Comparison of ENCODE assay signal across 8 mouse cellular contexts in genomic region chr19:7064571-7064970, GRCm38 (mm10). TPM values are rescaled to one million over a fixed set of nuclear protein-coding genes. Genes with fewer than 3 reads are reported as not detected.
DNase-seq lines count a peak whose midpoint lies in the region; ATAC-seq and TF ChIP-seq lines count a peak whose summit lies in the region.

No protein-coding gene starts in this region.

- DNase-seq in adrenal gland, postnatal 4 days (ENCODE audit: low spot score in 2 of 2) = peak; percentile 67 to 72
- DNase-seq in kidney, postnatal 10 days = peak; percentile 92
- peak; percentile 91 for DNase-seq in neural tube, embryonic 10.5 days (ENCODE audit: extremely low spot score, low spot score)

- no peaks in the 10 kb centered on the region for H3K36me3 ChIP-seq in C2C12 (ENCODE audit: control insufficient read depth, insufficient read depth)
- H3K36me3 ChIP-seq in embryonic facial prominence, embryonic 15.5 days = no peaks in the 10 kb centered on the region
- H3K36me3 ChIP-seq in heart, embryonic 15.5 days = no peaks in the 10 kb centered on the region
- no peaks in the 10 kb centered on the region for H3K36me3 ChIP-seq in liver, embryonic 12.5 days
- no peaks in the 10 kb centered on the region for H3K36me3 ChIP-seq in stomach, embryonic 14.5 days (ENCODE audit: control insufficient read depth, insufficient read depth, low read length)

- 1% methylated on average over 3 of the region's 3 CpGs for WGBS in embryonic facial prominence, embryonic 15.5 days
- WGBS in heart, embryonic 15.5 days = 6% methylated on average over 3 of the region's 3 CpGs
- WGBS in liver, embryonic 12.5 days (ENCODE audit: insufficient replicate concordance) = 3% methylated on average over 3 of the region's 3 CpGs
- WGBS in stomach, embryonic 14.5 days = 4% methylated on average over 3 of the region's 3 CpGs

- H3K4me3 ChIP-seq in C2C12 (ENCODE audit: insufficient read depth, poor library complexity, severe bottlenecking) = no peak overlapping the region
- H3K4me3 ChIP-seq in embryonic facial prominence, embryonic 15.5 days (replicated peaks) = no peak overlapping the region
- no peak overlapping the region for H3K4me3 ChIP-seq in heart, embryonic 15.5 days
- H3K4me3 ChIP-seq in liver, embryonic 12.5 days = no peak overlapping the region
- no peak overlapping the region for H3K4me3 ChIP-seq in stomach, embryonic 14.5 days (ENCODE audit: low read depth, low read length)

- ATAC-seq in embryonic facial prominence, embryonic 15.5 days (ENCODE audit: insufficient number of reproducible peaks, low FRiP score, low TSS enrichment, low read depth) = peak; percentile 59; the same call in 1 of the 2 replicates
- ATAC-seq in heart, embryonic 15.5 days (replicated peaks; ENCODE audit: insufficient number of reproducible peaks, insufficient read depth, low FRiP score, low read depth) = peak; percentile 52; the same call in 1 of the 2 replicates
- ATAC-seq in liver, embryonic 12.5 days = peak; percentile 52; the same call in 1 of the 2 replicates
- peak; percentile 64; the same call in 1 of the 2 replicates for ATAC-seq in stomach, embryonic 14.5 days (ENCODE audit: insufficient number of reproducible peaks, insufficient read depth, low FRiP score, low read depth)

- no peak overlapping the region for H3K9ac ChIP-seq in embryonic facial prominence, embryonic 15.5 days
- H3K9ac ChIP-seq in heart, embryonic 15.5 days = no peak overlapping the region
- no peak overlapping the region for H3K9ac ChIP-seq in liver, embryonic 12.5 days
- no peak overlapping the region for H3K9ac ChIP-seq in stomach, embryonic 14.5 days (replicated peaks; ENCODE audit: low read depth, low read length)

- TF ChIP-seq CTCF in C2C12 (IDR thresholded peaks at IDR 0.05; ENCODE audit: control insufficient read depth, insufficient read depth, insufficient read length) = peak; percentile 88

- no peak overlapping the region for H3K27ac ChIP-seq in embryonic facial prominence, embryonic 15.5 days (replicated peaks)
- no peak overlapping the region for H3K27ac ChIP-seq in heart, embryonic 15.5 days
- H3K27ac ChIP-seq in liver, embryonic 12.5 days = no peak overlapping the region
- H3K27ac ChIP-seq in stomach, embryonic 14.5 days (ENCODE audit: low read length) = no peak overlapping the region

- no peaks in the 10 kb centered on the region for H3K9me3 ChIP-seq in embryonic facial prominence, embryonic 15.5 days (replicated peaks)
- H3K9me3 ChIP-seq in heart, embryonic 15.5 days (replicated peaks) = no peaks in the 10 kb centered on the region
- H3K9me3 ChIP-seq in liver, embryonic 12.5 days (replicated peaks) = no peaks in the 10 kb centered on the region
- no peaks in the 10 kb centered on the region for H3K9me3 ChIP-seq in stomach, embryonic 14.5 days (ENCODE audit: control insufficient read depth, low read depth, low read length)

- H3K4me2 ChIP-seq in embryonic facial prominence, embryonic 15.5 days (replicated peaks) = no peak overlapping the region
- H3K4me2 ChIP-seq in heart, embryonic 15.5 days = no peak overlapping the region
- no peak overlapping the region for H3K4me2 ChIP-seq in liver, embryonic 12.5 days
- H3K4me2 ChIP-seq in stomach, embryonic 14.5 days (replicated peaks; ENCODE audit: low read depth, low read length) = no peak overlapping the region

- H3K79me2 ChIP-seq in C2C12 (ENCODE audit: control insufficient read depth, insufficient read depth) = no peaks in the 10 kb centered on the region

- H3K79me3 ChIP-seq in C2C12 (ENCODE audit: low read depth) = no peaks in the 10 kb centered on the region

- no peak overlapping the region for H3ac ChIP-seq in C2C12 (ENCODE audit: control insufficient read depth, insufficient read length, low read depth)

- H3K4me1 ChIP-seq in embryonic facial prominence, embryonic 15.5 days = peaks cover 49% of the 10 kb centered on the region
- peaks cover 28% of the 10 kb centered on the region for H3K4me1 ChIP-seq in heart, embryonic 15.5 days (replicated peaks)
- H3K4me1 ChIP-seq in liver, embryonic 12.5 days = peaks cover 40% of the 10 kb centered on the region
- H3K4me1 ChIP-seq in stomach, embryonic 14.5 days (ENCODE audit: control insufficient read depth, insufficient read depth, low read length) = peaks cover 34% of the 10 kb centered on the region

- H3K27me3 ChIP-seq in C2C12 (ENCODE audit: control insufficient read depth, insufficient read depth, insufficient read length) = no peaks in the 10 kb centered on the region
- H3K27me3 ChIP-seq in embryonic facial prominence, embryonic 15.5 days = peaks cover 2% of the 10 kb centered on the region; the same call in 1 of the 2 replicates
- H3K27me3 ChIP-seq in heart, embryonic 15.5 days = peaks cover 7% of the 10 kb centered on the region
- peaks cover 36% of the 10 kb centered on the region for H3K27me3 ChIP-seq in liver, embryonic 12.5 days (replicated peaks)
- no peaks in the 10 kb centered on the region for H3K27me3 ChIP-seq in stomach, embryonic 14.5 days (ENCODE audit: control insufficient read depth, insufficient read depth, low read length)

TF ChIP-seq in C2C12, 6 proteins besides CTCF, POLR2A, EP300 and RAD21:
- TF ChIP-seq MAX (IDR thresholded peaks at IDR 0.05) = no peak
- no peak for TF ChIP-seq FOSL1 (IDR thresholded peaks at IDR 0.05; ENCODE audit: insufficient read depth, low read length, poor library complexity, severe bottlenecking)
- TF ChIP-seq USF1 (IDR thresholded peaks at IDR 0.05; ENCODE audit: low read depth) = no peak
- no peak for TF ChIP-seq CEBPB (IDR thresholded peaks at IDR 0.05; ENCODE audit: low read depth)
- TF ChIP-seq MYOD1 (IDR thresholded peaks at IDR 0.05; ENCODE audit: control insufficient read depth, insufficient read length, low read depth) = no peak

RNA-seq across cellular contexts. Expression of gene Macrod1, which starts 8.0 kb away (rescaled TPM):
- polyA plus RNA-seq in C2C12 (2012; fragmentation: generic; extraction: Trizol) = 8.3 TPM
- 10 to 100 TPM; 32.4 to 35.0 TPM for total RNA-seq in adrenal gland, postnatal 4 days (2021)
- polyA plus RNA-seq in embryonic facial prominence, embryonic 15.5 days (2015; fragmentation: Nextera tagmentation; extraction: Ambion mirVana) = 22.1 and 26.6 TPM in 2 replicates
- polyA plus RNA-seq in heart, embryonic 15.5 days (2015; fragmentation: Nextera tagmentation; extraction: Ambion mirVana) = 49.1 and 57.6 TPM in 2 replicates
- 6.4 and 7.6 TPM in 2 replicates for polyA plus RNA-seq in liver, embryonic 12.5 days (2016; fragmentation: Nextera tagmentation; extraction: Ambion mirVana)
- polyA plus RNA-seq in stomach, embryonic 14.5 days (2014; fragmentation: Nextera tagmentation; extraction: Ambion mirVana) = 7.7 and 8.3 TPM in 2 replicates

RNA-seq across cellular contexts. Expression of gene Stip1, which starts 24.8 kb away (rescaled TPM):
- 309 TPM for polyA plus RNA-seq in C2C12 (2012; fragmentation: generic; extraction: Trizol)
- 100 to 1,000 TPM; 115 to 117 TPM for total RNA-seq in adrenal gland, postnatal 4 days (2021)
- 228 and 244 TPM in 2 replicates for polyA plus RNA-seq in embryonic facial prominence, embryonic 15.5 days (2015; fragmentation: Nextera tagmentation; extraction: Ambion mirVana)
- polyA plus RNA-seq in heart, embryonic 15.5 days (2015; fragmentation: Nextera tagmentation; extraction: Ambion mirVana) = 168 and 203 TPM in 2 replicates
- polyA plus RNA-seq in liver, embryonic 12.5 days (2016; fragmentation: Nextera tagmentation; extraction: Ambion mirVana) = 218 and 230 TPM in 2 replicates
- polyA plus RNA-seq in stomach, embryonic 14.5 days (2014; fragmentation: Nextera tagmentation; extraction: Ambion mirVana) = 201 and 210 TPM in 2 replicates

RNA-seq across cellular contexts. Expression of gene Flrt1, which starts 41.0 kb away (rescaled TPM):
- 0.08 TPM for polyA plus RNA-seq in C2C12 (2012; fragmentation: generic; extraction: Trizol)
- 1 to 10 TPM; 3.8 to 5.9 TPM for total RNA-seq in adrenal gland, postnatal 4 days (2021)
- 13.5 and 19.2 TPM in 2 replicates for polyA plus RNA-seq in embryonic facial prominence, embryonic 15.5 days (2015; fragmentation: Nextera tagmentation; extraction: Ambion mirVana)
- 1.3 and 2.5 TPM in 2 replicates for polyA plus RNA-seq in heart, embryonic 15.5 days (2015; fragmentation: Nextera tagmentation; extraction: Ambion mirVana)
- polyA plus RNA-seq in liver, embryonic 12.5 days (2016; fragmentation: Nextera tagmentation; extraction: Ambion mirVana) = 0.23 TPM in 2 replicates
- 7.4 and 9.2 TPM in 2 replicates for polyA plus RNA-seq in stomach, embryonic 14.5 days (2014; fragmentation: Nextera tagmentation; extraction: Ambion mirVana)

RNA-seq across cellular contexts. Expression of gene Fermt3, which starts 45.3 kb away (rescaled TPM):
- polyA plus RNA-seq in C2C12 (2012; fragmentation: generic; extraction: Trizol) = 0.37 TPM
- total RNA-seq in adrenal gland, postnatal 4 days (2021) = 10 to 100 TPM in 1 of 2 experiments, 1 to 10 TPM in 1; 8.7 to 11.3 TPM
- 12.4 and 14.2 TPM in 2 replicates for polyA plus RNA-seq in embryonic facial prominence, embryonic 15.5 days (2015; fragmentation: Nextera tagmentation; extraction: Ambion mirVana)
- 6.5 and 18.3 TPM in 2 replicates for polyA plus RNA-seq in heart, embryonic 15.5 days (2015; fragmentation: Nextera tagmentation; extraction: Ambion mirVana)
- polyA plus RNA-seq in liver, embryonic 12.5 days (2016; fragmentation: Nextera tagmentation; extraction: Ambion mirVana) = 135 and 147 TPM in 2 replicates
- 8.2 and 8.3 TPM in 2 replicates for polyA plus RNA-seq in stomach, embryonic 14.5 days (2014; fragmentation: Nextera tagmentation; extraction: Ambion mirVana)
